Mouse (Mus musculus) embryonic facial prominence, embryonic 14.5 days (tissue): ENCODE results near the gene Gtf3c5. TPM values are rescaled to one million over a fixed set of nuclear protein-coding genes. Genes with fewer than 3 reads are reported as not detected.

Experiments used
- ATAC-seq: fragments of 200-750 bp; cut with Nextera tagmentation; 2 replicates; pipeline ENCODE4 v1.8.0; 2017; ENCODE audit warnings: low read depth, moderate number of reproducible peaks, moderate TSS enrichment
- DNase-seq: peaks from one replicate; pipeline ENCODE4 v3.0.0-alpha.2; 2015; ENCODE audit warnings: low spot score
- H3K27ac ChIP-seq: fragments of 300-500 bp; sonication (generic); replicated peaks from 2 replicates; pipeline ENCODE4 v1.5.1; 2014; ENCODE audit warnings: low read depth, mild to moderate bottlenecking, low read length, moderate library complexity
- H3K27me3 ChIP-seq: fragments of 300-500 bp; sonication (generic); replicated peaks from 2 replicates; pipeline ENCODE4 v1.6.1; 2014; ENCODE audit warnings: low read length; ENCODE audit not compliant: control insufficient read depth, insufficient read depth
- H3K36me3 ChIP-seq: fragments of 300-500 bp; sonication (generic); 2 replicates; pipeline ENCODE4 v1.6.1; 2014; ENCODE audit warnings: low read length, mixed read lengths; ENCODE audit not compliant: control insufficient read depth, insufficient read depth
- H3K4me1 ChIP-seq: fragments of 300-500 bp; sonication (generic); 2 replicates; pipeline ENCODE4 v1.6.1; 2014; ENCODE audit warnings: antibody characterized with exemption, low read length; ENCODE audit not compliant: control insufficient read depth, insufficient read depth
- H3K4me2 ChIP-seq: fragments of 300-500 bp; sonication (generic); 2 replicates; pipeline ENCODE4 v1.6.1; 2014; ENCODE audit warnings: low read depth, mild to moderate bottlenecking, low read length, moderate library complexity, mixed read lengths
- H3K4me3 ChIP-seq: fragments of 300-500 bp; sonication (generic); 2 replicates; pipeline ENCODE4 v1.5.1; 2014; ENCODE audit warnings: low read depth, mild to moderate bottlenecking, low read length
- H3K9ac ChIP-seq: fragments of 300-500 bp; sonication (generic); 2 replicates; pipeline ENCODE4 v1.6.1; 2014; ENCODE audit warnings: low read depth, mild to moderate bottlenecking, low read length, moderate library complexity, mixed read lengths
- H3K9me3 ChIP-seq: fragments of 300-500 bp; sonication (generic); 2 replicates; pipeline ENCODE4 v1.6.1; 2016; ENCODE audit warnings: low read length; ENCODE audit not compliant: control insufficient read depth
- WGBS: fragments of 180-500 bp; shearing (Covaris S2); extraction: QIAGEN DNeasy Blood & Tissue Kit; methylation state at CpG from one replicate; pipeline ENCODE4 v1.1.7; 2014; 5-methylcytosine and 5-hydroxymethylcytosine counted together
- microRNA-seq: library from miRNA; unstranded; fragments of <30 nt; microRNA quantifications from one replicate; pipeline ENCODE4, GENCODE M21; 2016; ENCODE audit warnings: borderline number of aligned reads
- polyA plus RNA-seq: library from polyadenylated mRNA; unstranded; fragments of >200 nt; fragmentation: Nextera tagmentation; extraction: Ambion mirVana; gene quantifications from 2 replicates; pipeline ENCODE4 v1.2.1, GENCODE M21; 2014

The Gtf3c5 gene
- polyA plus RNA-seq, 1 experiment from 2014 or later: 23.7 TPM

GRCm38 (mm10) chr2:28521571-28522151 lies 61.9 kb downstream of the Gtf3c5 start:
- H3K36me3 ChIP-seq: no peaks in the 10 kb centered on the region
- no peak for DNase-seq
- no peak overlapping the region for H3K9ac ChIP-seq
- H3K27me3 ChIP-seq: no peaks in the 10 kb centered on the region
- WGBS: 90% methylated on average over 5 of the region's 6 CpGs
- H3K9me3 ChIP-seq: no peaks in the 10 kb centered on the region
- H3K27ac ChIP-seq: 0 out of 2 replicates have a peak overlapping the region, but pooled peaks have one; percentile 39
- H3K4me1 ChIP-seq: peaks cover 14% of the 10 kb centered on the region; the same call in 1 of the 2 replicates
- no peak overlapping the region for H3K4me2 ChIP-seq
- ATAC-seq: no peak
- no peak overlapping the region for H3K4me3 ChIP-seq

GRCm38 (mm10) chr2:28520581-28520980 lies 63.0 kb downstream of the Gtf3c5 start:
- H3K27ac ChIP-seq: no peak overlapping the region
- no peaks in the 10 kb centered on the region for H3K27me3 ChIP-seq
- ATAC-seq (no peak), DNase-seq (no peak)
- H3K4me1 ChIP-seq: peaks cover 7% of the 10 kb centered on the region; the same call in 1 of the 2 replicates
- no peaks in the 10 kb centered on the region for H3K9me3 ChIP-seq
- H3K4me3 ChIP-seq: no peak overlapping the region
- no peak overlapping the region for H3K9ac ChIP-seq
- no peaks in the 10 kb centered on the region for H3K36me3 ChIP-seq
- H3K4me2 ChIP-seq: no peak overlapping the region
- 76% methylated on average over 5 of the region's 5 CpGs for WGBS

- no peak overlapping the region for H3K4me2 ChIP-seq
- no peaks in the 10 kb centered on the region for H3K27me3 ChIP-seq
- no peak overlapping the region for H3K9ac ChIP-seq
- H3K4me3 ChIP-seq: no peak overlapping the region
- H3K27ac ChIP-seq: no peak overlapping the region
- H3K9me3 ChIP-seq: no peaks in the 10 kb centered on the region
- no peak for ATAC-seq
- DNase-seq: no peak
- 0 out of 2 replicates have a peak, but pooled peaks cover 5% of the 10 kb centered on the region for H3K36me3 ChIP-seq
- WGBS: 43% methylated on average over 2 of the region's 2 CpGs
- peaks cover 7% of the 10 kb centered on the region; the same call in 1 of the 2 replicates for H3K4me1 ChIP-seq
Observed at GRCm38 (mm10) chr2:28518231-28518630, 65.3 kb downstream of the Gtf3c5 start.

GRCm38 (mm10) chr2:28517206-28517909 lies 66.2 kb downstream of the Gtf3c5 start:
- H3K4me3 ChIP-seq: no peak overlapping the region
- H3K27ac ChIP-seq: no peak overlapping the region
- 44% methylated on average over 5 of the region's 5 CpGs for WGBS
- DNase-seq: peak; percentile 78
- no peak overlapping the region for H3K4me2 ChIP-seq
- ATAC-seq: peak; percentile 2; the same call in 1 of the 2 replicates
- no peaks in the 10 kb centered on the region for H3K27me3 ChIP-seq
- H3K9me3 ChIP-seq: no peaks in the 10 kb centered on the region
- H3K36me3 ChIP-seq: 0 out of 2 replicates have a peak, but pooled peaks cover 5% of the 10 kb centered on the region
- no peak overlapping the region for H3K9ac ChIP-seq
- peaks cover 7% of the 10 kb centered on the region; the same call in 1 of the 2 replicates for H3K4me1 ChIP-seq

Small RNAs within 50 kb of the gene (microRNA-seq; reads per million reads assigned to microRNA genes)
- gene Gm22824: not detected

Other genes starting within 250 kb of the Gtf3c5 start
- 3.8 and 4.9 TPM in 2 replicates for gene Ppp1r26, start 137.0 kb downstream of the Gtf3c5 start, polyA plus RNA-seq
- 1.7 and 5.9 TPM in 2 replicates for gene 1700007K13Rik, start 117.4 kb downstream of the Gtf3c5 start, polyA plus RNA-seq
- 50.5 and 55.5 TPM in 2 replicates for gene Mrps2, start 115.7 kb downstream of the Gtf3c5 start, polyA plus RNA-seq
- 1.3 and 1.7 TPM in 2 replicates for gene Gbgt1, start 86.9 kb downstream of the Gtf3c5 start, polyA plus RNA-seq
- gene Gm10134, start 77.7 kb downstream of the Gtf3c5 start, polyA plus RNA-seq: 2.7 TPM in 1 of 2 replicates, not detected in the other
- 59.3 and 67.5 TPM in 2 replicates for gene Ralgds, start 70.6 kb downstream of the Gtf3c5 start, polyA plus RNA-seq
- not detected in 2 replicates for gene Cel, start 20.3 kb downstream of the Gtf3c5 start, polyA plus RNA-seq
- gene Gfi1b, start 38.2 kb upstream of the Gtf3c5 start, polyA plus RNA-seq: 0.13 and 0.55 TPM in 2 replicates
- gene Tsc1, start 57.5 kb upstream of the Gtf3c5 start, polyA plus RNA-seq: 15.3 and 16.0 TPM in 2 replicates
- gene Spaca9, start 116.0 kb upstream of the Gtf3c5 start, polyA plus RNA-seq: 3.2 and 4.4 TPM in 2 replicates
- gene Ak8, start 116.4 kb upstream of the Gtf3c5 start, polyA plus RNA-seq: 1.2 and 2.0 TPM in 2 replicates